Mouse (Mus musculus) limb, embryonic 14.5 days (tissue): ENCODE measurements around the gene Ube2h. TPM values are rescaled to one million over a fixed set of nuclear protein-coding genes. Genes with fewer than 3 reads are reported as not detected.

Experiments used
- ATAC-seq: fragments of 200-750 bp; cut with Nextera tagmentation; 2 replicates; pipeline ENCODE4 v1.8.0; 2017; ENCODE audit warnings: low read depth, moderate number of reproducible peaks, moderate TSS enrichment; ENCODE audit not compliant: low FRiP score
- DNase-seq: peaks from one replicate; pipeline ENCODE4 v3.0.0-alpha.2; 2015; ENCODE audit warnings: low spot score
- H3K27ac ChIP-seq: fragments of 300-500 bp; sonication (generic); replicated peaks from 2 replicates; pipeline ENCODE4 v1.5.1; 2014; ENCODE audit warnings: low read depth, mild to moderate bottlenecking, low read length, moderate library complexity, mixed read lengths
- H3K27me3 ChIP-seq: fragments of 300-500 bp; sonication (generic); 2 replicates; pipeline ENCODE4 v1.6.1; 2014; ENCODE audit warnings: low read length, mixed read lengths; ENCODE audit not compliant: control insufficient read depth, insufficient read depth
- H3K36me3 ChIP-seq: fragments of 300-500 bp; sonication (generic); 2 replicates; pipeline ENCODE4 v1.6.1; 2014; ENCODE audit warnings: mild to moderate bottlenecking, low read length, moderate library complexity, mixed read lengths; ENCODE audit not compliant: control insufficient read depth, insufficient read depth
- H3K4me1 ChIP-seq: fragments of 300-500 bp; sonication (generic); 2 replicates; pipeline ENCODE4 v1.6.1; 2014; ENCODE audit warnings: antibody characterized with exemption, low read length, mixed read lengths; ENCODE audit not compliant: control insufficient read depth, insufficient read depth
- H3K4me2 ChIP-seq: fragments of 300-500 bp; sonication (generic); replicated peaks from 2 replicates; pipeline ENCODE4 v1.6.1; 2014; ENCODE audit warnings: low read depth, mild to moderate bottlenecking, low read length, moderate library complexity; ENCODE audit not compliant: severe bottlenecking
- H3K4me3 ChIP-seq: fragments of 300-500 bp; sonication (generic); replicated peaks from 2 replicates; pipeline ENCODE4 v1.5.1; 2014; ENCODE audit warnings: low read length
- H3K9ac ChIP-seq: fragments of 300-500 bp; sonication (generic); 2 replicates; pipeline ENCODE4 v1.6.1; 2014; ENCODE audit warnings: mild to moderate bottlenecking, low read depth, low read length, moderate library complexity; ENCODE audit not compliant: severe bottlenecking
- H3K9me3 ChIP-seq: fragments of 300-500 bp; sonication (generic); 2 replicates; pipeline ENCODE4 v1.6.1; 2016; ENCODE audit warnings: low read length; ENCODE audit not compliant: control insufficient read depth
- POLR2A ChIP-seq: fragments of 200-500 bp; IDR thresholded peaks from 2 replicates; pipeline ENCODE4 v1.8.0; 2012; ENCODE audit warnings: inconsistent platforms, mild to moderate bottlenecking, moderate library complexity, borderline replicate concordance; ENCODE audit not compliant: insufficient read depth, insufficient read length; ENCODE audit errors: extremely low read depth
- WGBS: fragments of 180-500 bp; shearing (Covaris S2); extraction: QIAGEN DNeasy Blood & Tissue Kit; methylation state at CpG from one replicate; pipeline ENCODE4 v1.1.7; 2014; 5-methylcytosine and 5-hydroxymethylcytosine counted together
- polyA plus RNA-seq, 2 experiments: library from polyadenylated mRNA; depleted of rRNA in 1 of 2; stranded (reverse) in 1 of 2; unstranded in 1 of 2; fragments of >200 nt; fragmentation: Nextera tagmentation in 1 of 2; extraction: Ambion mirVana in 1 of 2; gene quantifications; 2 replicates each; pipeline versions ENCODE4 v1.2.1 to v1.2.3; 2012 to 2014

The Ube2h gene
- polyA plus RNA-seq, 2 experiments: 43.0 to 50.1 TPM

DNA sequence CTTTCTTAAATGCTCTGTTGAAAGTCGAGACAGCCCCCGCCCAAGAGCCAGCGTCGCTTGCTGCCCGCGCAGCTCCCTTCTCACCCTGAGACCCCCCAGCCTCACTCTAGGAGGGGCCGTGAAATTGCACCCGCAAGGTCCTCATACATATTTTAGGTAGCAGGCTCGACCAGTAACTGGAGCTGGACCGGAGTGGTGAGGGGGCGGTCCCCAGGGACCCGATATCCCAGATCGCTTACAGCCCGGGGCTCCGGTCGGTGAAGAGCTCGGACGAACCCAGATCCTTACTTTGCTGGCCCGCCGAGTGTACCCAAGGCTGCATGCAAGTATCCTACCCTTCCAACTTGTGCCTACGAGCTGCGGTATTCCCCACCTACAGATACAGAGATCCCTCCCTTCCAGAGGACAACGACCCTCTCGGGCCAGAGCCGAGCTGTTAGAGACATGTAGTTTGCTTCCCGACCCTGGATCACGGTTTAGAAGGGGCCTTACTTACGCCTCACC, 128.4 kb downstream of the Ube2h start:
- H3K36me3 ChIP-seq: no peaks in the 10 kb centered on the region
- peak overlapping the region; percentile 16 for H3K9ac ChIP-seq
- peaks cover 28% of the 10 kb centered on the region for H3K4me1 ChIP-seq

DNA sequence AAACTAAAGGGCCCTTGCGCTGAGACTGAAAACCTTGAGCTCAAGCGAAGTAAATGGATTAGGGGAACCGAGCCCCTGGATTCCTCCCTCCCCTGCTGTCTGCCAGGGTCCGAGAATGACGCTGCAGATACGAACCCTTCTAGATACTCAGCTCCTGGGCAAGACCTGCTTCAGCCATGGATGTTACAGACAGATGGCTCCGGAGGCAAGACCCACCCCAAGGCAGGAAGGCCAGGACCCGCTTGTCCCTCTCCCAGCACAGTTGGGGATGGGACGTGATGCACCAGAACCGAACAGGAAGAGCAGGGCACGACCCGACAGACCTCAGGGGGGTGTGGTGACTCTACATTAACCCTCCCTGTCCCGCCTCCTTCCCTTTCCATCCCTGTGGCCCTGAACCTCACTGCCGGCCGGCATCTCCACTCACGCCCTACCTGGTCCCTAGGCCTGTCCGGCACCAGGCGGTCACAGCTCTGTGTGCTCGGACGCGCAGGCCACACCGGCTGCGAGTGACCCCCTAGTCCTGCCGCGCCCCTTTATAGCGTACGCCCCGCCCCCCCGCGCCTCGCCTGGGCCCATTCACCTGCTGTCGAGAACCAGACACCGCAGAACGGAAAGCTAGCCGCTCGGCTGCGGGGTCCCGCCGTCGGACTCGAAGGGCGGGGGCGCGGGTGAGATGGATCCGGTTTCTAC, 129.0 kb downstream of the Ube2h start:
- Histone ChIP-seq H3K9ac (peak overlapping the region; percentile 16), H3K27ac (no peak overlapping the region), H3K9me3 (peaks cover 4% of the 10 kb centered on the region; the same call in 1 of the 2 replicates), H3K4me3 (peak overlapping the region; percentile 34), H3K4me1 (peaks cover 28% of the 10 kb centered on the region), H3K4me2 (peak overlapping the region; percentile 54), H3K36me3 (no peaks in the 10 kb centered on the region), H3K27me3 (peaks cover 97% of the 10 kb centered on the region)
- ATAC-seq (no peak), DNase-seq (no peak)
- no peak for TF ChIP-seq POLR2A
- WGBS: 1% methylated on average over 42 of the region's 45 CpGs

More for the DNA sequence above, 128.4 kb downstream of the Ube2h start:
- H3K27ac ChIP-seq: no peak overlapping the region
- under 1% methylated on average over 28 of the region's 28 CpGs for WGBS
- DNase-seq (no peak), ATAC-seq (no peak)
- peak overlapping the region; percentile 54 for H3K4me2 ChIP-seq
- H3K9me3 ChIP-seq: peaks cover 4% of the 10 kb centered on the region; the same call in 1 of the 2 replicates
- H3K4me3 ChIP-seq: peak overlapping the region; percentile 34
- H3K27me3 ChIP-seq: peaks cover 96% of the 10 kb centered on the region
- TF ChIP-seq POLR2A: no peak

DNA sequence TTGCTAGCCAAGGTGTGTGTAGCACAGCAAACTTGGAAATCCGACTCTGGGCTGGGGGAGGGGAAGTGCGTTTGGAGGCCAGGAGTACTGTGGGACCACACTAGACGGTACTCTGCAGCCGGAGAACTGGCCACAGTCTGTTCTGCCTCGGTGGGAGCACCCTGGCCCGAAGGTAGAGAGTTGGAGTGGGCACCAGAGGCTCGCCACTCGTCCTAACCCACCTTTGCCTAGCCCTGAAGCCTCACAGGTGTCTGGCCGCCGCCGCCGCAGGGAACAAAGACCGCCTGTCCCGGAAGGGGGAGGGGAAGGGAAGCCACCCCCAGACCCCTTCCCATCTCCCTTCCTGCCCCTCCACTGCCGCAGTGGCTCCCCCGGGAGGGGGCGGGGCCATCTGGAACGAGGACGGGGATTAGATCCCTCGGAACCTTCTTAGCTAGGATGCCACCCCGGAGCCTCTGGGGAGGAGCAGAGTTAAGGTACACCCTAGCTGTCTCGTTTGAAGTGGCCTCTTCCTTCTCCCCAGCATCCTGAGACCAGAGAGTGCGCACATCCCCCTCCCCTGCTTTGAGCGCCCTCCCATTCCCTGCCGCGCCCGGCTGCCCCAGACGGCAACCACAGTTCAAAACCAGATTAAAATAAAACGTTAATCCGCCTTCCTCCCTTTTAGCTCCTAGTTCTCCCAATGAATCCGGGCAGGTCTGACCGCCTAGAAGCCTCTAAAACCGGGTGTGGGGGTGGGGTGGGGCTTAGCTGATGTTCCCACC, 129.7 kb downstream of the Ube2h start:
- Histone ChIP-seq H3K9ac (peak overlapping the region; percentile 29), H3K27ac (no peak overlapping the region), H3K36me3 (no peaks in the 10 kb centered on the region), H3K9me3 (peaks cover 4% of the 10 kb centered on the region; the same call in 1 of the 2 replicates), H3K4me1 (peaks cover 27% of the 10 kb centered on the region), H3K4me3 (peak overlapping the region; percentile 34), H3K27me3 (peaks cover 97% of the 10 kb centered on the region), H3K4me2 (peak overlapping the region; percentile 54)
- DNase-seq (no peak), ATAC-seq (0 out of 2 replicates have a peak, but pooled peaks have one; percentile 10)
- under 1% methylated on average over 24 of the region's 33 CpGs for WGBS
- TF ChIP-seq POLR2A: no peak

DNA sequence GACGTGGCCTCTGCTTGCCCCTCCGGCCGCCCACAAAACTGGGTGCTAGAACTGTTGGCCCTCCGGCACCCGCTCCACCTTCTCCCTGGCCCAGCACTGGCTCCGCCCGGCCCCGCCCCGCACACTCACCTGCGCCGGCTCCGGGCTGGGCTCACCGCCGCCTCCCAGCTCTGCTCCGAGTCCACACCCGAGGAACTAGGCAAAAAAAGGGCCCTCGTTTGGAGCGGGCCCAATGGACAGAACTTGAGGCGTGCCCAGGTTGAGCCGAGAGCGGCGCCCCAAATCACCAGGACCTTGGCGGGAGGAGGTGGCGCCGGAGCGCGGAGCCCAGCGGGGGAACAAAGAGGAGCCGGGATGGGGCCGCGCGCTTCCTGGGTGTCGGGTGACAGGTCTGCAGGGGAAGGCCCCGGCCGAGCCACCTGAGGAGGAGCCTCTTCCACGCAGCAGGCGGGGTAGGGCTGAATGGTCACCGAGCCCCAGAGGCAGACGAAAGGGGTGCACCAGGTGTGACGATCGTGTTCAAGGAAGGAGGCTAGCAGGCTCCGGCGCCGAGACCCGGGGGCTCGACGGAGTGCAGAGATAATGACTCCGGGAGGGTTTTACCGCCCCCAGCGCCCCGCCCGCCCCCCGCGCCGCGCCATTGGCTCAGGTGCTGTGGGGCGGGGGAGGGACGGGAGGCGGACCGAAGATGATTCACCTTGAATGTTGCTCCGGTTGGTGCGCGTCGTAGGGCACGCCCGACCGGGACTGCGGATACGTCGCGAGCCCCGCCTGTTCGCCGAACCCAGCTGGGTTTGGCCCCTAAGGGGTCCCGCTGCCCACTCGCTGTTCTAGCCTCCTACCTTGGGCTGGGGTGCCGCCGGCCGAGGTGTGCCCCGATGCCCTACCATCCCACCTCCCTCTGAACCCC, 130.5 kb downstream of the Ube2h start:
- Histone ChIP-seq H3K27me3 (peaks cover 90% of the 10 kb centered on the region), H3K9me3 (peaks cover under 1% of the 10 kb centered on the region; the same call in 1 of the 2 replicates), H3K4me1 (peaks cover 25% of the 10 kb centered on the region), H3K4me3 (peak overlapping the region; percentile 34), H3K4me2 (peak overlapping the region; percentile 54), H3K9ac (peak overlapping the region; percentile 29; the same call in 1 of the 2 replicates), H3K27ac (no peak overlapping the region), H3K36me3 (no peaks in the 10 kb centered on the region)
- DNase-seq (peak; percentile 32), ATAC-seq (0 out of 2 replicates have a peak, but pooled peaks have one; percentile 27)
- TF ChIP-seq POLR2A: no peak
- 1% methylated on average over 51 of the region's 80 CpGs for WGBS
